Mouse (Mus musculus) urinary bladder, postnatal 36 days (tissue): Measurements from ENCODE around the gene Col4a4.
A peak's percentile ranks its signal among the peaks of the same experiment; 100 is the strongest.

ENCODE experiments used
- DNase-seq, 2 experiments: peaks; one replicate each; pipeline ENCODE4 v3.0.0; 2022; ENCODE audit warnings: low spot score in 2 of 2, mixed read lengths in 1 of 2

Gene Col4a4

DNA sequence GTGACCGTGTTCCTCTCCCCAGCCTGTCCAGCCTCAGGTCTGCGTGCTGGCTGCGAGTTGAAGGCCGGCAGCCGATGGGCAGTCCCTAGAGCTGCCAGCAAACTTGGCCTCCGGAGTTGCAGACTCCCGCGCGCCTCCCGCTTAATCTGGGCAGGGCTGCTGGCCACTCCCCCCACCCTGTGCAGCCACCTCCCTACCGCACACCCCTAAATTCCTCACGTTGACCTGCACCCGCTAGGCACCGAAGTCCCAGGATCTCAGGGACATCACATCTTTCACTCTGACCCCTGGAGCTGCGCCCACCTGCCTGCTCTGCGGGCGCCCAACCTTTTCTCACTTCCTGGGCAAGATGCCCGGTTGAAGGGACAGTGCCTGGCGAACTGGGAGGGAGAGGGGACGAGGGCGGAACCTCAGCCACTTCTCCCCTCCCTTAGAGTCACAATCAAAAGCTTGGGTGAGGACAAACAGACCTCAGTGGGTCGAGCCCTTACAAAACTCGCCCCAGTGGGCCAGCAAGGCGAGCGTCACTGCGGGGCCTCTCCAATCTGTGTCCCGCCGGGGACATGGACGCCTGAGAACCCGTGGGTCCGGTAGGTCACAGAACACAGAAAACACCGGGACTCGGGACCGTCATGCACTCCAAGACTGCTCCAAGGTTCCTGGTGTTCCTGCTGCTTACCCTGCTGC is at the start of gene Col4a4, which contains the start of gene Col4a3:
Gene Col4a4, minus strand, starts transcription at position 137 of the 687 bp plus-strand sequence.
Gene Col4a3, plus strand, starts transcription at position 209 of the 687 bp plus-strand sequence.
- peak in 1 of 2 experiments; percentile 26 for DNase-seq

GRCm38 (mm10) chr1:82636321-82636720 is 49.7 kb upstream of the Col4a4 start:
- no peak for DNase-seq

DNA sequence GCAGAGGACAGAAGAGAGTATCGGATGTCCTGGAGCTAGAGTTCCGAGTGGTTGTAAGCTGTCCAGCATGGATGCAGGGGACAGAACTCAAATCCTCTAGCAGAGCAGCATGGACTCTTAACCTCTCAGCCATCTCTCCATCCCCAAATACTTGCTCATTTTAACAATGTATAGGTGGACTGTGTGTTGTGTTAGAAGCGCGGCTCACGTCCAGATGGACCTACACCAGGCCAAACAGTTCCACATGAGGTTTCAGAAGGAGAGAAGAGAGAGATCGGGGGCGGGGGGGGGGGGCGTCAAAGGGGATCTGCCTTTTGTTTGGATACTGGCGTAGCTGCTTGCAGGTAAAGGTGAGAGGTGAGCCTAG is 48.6 kb upstream of the Col4a4 start:
- DNase-seq, result no peak

GRCm38 (mm10) chr1:82634545-82635253 is 48.0 kb upstream of the Col4a4 start:
- DNase-seq, result peak in 1 of 2 experiments; percentile 32

GRCm38 (mm10) chr1:82631169-82631792 is 44.6 kb upstream of the Col4a4 start:
- no peak for DNase-seq

DNA sequence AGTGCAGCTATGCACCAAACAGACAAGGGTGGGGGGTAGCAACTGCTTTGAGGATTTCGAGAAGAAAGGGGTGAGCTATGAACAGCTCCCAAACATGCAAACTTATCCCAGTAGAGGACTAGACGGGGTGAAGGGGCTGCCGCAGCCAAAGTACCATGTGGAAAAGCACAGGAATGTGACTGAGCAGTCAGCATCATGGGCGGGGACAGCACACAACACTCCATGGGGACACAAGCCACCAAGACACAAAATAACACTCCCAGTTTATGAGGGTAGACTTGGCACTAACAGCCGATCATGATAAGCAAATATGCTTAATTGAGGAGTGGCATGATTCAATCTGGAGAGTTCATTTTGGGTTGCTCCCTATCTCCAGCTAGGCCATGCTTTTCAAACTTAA is 42.8 kb upstream of the Col4a4 start:
- no peak for DNase-seq

GRCm38 (mm10) chr1:82627652-82628051 is 41.0 kb upstream of the Col4a4 start:
- DNase-seq, result no peak

DNA sequence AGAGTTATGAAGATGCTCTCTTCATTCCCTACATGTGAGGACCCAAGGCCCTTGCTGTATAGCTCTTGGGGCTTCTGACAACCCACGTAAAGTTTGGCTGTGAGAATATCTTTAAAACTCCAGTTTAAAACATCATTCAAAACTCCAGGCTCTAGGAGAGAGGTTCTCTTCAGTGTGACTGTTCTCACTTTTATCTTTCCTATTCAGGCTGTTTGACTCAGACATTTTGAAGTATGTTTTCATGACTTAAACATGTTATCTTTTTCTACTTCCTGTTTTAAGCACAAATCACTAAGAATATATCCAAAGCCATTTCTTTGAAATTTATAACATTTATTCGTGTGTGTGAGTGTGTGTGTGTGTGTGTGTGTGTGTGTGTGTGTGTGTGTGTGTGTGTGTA is 38.8 kb upstream of the Col4a4 start:
- no peak for DNase-seq

- no peak for DNase-seq
Observed at GRCm38 (mm10) chr1:82624934-82625333, 38.3 kb upstream of the Col4a4 start.

GRCm38 (mm10) chr1:82619981-82620380 is 33.3 kb upstream of the Col4a4 start:
- no peak for DNase-seq

DNA sequence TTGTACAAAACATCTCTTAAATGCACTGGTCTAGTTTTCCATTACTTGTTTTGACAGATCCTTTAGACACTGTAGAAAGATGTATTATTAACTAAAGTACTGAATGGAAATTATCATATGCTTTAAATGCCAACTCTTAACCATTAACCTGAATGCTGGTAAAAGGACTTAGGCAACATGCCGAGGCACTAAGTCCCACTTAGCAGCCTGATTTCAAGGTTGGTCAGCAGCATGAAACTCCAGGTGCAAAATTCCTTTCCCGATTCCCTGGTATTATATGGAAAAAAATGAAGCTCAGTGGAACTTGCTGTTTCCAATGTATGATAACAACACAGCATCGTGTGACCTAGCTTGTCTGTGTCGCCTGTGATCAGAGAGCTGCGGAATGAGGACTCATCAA is 31.9 kb upstream of the Col4a4 start:
- no peak for DNase-seq

DNA sequence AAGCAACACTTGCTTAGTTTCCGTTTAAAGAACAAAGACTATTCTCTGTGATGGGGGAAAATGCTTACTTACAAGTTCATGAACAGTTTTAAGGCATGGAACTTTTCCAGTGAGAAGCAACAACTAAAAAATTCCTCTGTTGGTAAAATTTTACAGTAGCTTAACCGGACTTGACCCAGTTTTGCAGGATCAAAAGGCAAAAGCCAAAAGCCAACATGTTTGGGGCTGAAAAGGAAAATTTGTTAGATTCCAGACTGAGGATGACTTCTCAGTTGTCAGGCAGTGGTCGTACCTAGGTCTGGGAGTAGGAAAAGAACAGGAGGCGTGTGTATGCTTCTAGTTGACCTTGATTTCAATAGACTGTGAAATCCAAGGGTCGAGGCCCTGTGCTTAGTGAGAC is 31.4 kb upstream of the Col4a4 start:
- DNase-seq, result no peak

- no peak for DNase-seq
Observed at GRCm38 (mm10) chr1:82612061-82612660, 25.5 kb upstream of the Col4a4 start.

GRCm38 (mm10) chr1:82608646-82609262 is 22.1 kb upstream of the Col4a4 start:
- no peak for DNase-seq

- no peak for DNase-seq
Observed at GRCm38 (mm10) chr1:82605856-82606255, 19.2 kb upstream of the Col4a4 start.

GRCm38 (mm10) chr1:82605347-82605746 is 18.7 kb upstream of the Col4a4 start:
- no peak for DNase-seq

DNA sequence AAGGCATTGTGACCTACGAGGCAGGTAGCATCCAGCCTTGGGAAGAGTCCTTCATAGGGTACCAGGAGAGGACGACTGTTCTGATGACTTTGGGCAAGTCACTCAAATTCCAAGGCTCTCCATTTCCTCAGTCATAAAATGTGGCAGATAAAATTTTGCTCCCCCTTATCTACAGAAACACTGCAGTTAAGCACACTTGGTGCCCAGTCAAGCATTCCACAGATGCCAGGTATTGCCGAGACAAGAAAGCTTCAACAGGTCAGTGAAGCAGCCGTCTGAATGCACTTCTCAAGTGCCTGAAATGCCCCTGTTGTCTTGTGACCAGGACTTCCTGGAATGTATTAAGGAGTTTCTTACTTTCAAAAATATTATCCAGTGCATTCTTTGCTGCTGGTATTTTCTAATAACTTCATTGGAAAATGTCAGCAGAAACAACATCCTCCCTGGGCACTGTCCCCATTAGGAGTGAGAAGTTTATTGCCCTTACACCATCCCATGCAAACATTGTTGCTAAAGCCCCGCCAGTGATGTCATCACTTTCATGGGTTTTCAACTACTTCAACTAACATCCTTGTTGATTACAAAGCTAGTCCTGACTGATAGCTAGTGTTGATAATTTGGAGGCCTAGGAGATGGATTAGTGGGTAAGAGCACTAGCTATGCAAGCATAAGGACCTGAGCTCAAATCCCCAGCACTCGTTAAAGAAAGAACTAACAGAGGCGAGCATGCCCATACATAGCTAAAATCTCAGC is 16.7 kb upstream of the Col4a4 start:
- no peak for DNase-seq

DNA sequence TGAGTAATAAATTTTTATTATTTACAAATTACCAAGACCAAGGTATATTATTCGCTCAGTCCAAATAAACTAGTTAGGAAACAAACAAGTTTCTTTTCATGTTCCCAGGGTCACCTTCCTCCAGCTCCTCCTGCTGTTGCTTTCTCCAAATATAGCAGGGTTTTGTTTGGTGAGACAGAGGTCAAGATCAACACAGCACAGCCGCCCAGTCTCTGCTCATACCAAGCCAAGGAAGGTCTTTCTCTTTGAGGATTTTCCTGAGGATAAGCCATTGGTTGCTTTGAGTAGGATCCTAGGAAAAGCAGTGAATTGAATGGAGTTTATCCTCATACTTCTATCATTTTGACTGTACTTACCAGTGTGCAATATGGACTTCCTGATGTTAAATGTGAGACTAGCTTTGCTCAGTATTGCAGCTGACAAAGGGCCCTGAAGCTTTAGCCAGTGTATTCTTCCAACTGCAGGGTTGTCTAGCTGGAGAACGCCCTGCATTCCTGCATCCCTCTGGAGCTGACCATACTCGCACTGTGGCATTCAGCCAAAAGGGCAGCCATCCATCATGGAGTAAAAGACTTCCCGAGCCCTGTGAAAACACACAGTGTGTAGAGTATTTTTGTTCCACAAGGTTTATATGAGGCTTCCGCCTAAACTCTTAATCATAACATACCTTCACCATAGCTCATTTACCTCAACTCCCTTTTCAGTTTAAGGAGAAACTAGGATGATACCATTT is 10.4 kb upstream of the Col4a4 start:
- DNase-seq, result peak in 1 of 2 experiments; percentile 9

DNA sequence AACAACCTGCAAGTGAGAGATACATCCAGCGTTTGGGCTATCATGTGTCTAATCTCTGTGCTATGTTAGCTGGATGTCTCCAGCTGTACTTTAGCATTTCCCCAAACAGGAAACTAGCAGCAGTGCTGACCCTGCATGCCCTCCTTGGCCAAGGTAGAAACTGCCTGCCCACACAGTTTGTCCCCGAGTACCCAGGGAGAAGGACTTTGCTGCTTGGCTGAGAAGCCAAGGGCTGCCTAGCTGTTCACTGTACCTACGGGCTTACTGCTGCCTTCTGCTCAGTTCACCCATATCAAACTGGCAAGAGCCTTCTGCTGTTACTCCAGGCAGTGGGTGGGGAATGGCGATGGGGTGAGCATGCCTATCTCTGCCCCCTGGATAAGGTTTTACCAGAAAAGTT is 3.6 kb upstream of the Col4a4 start:
- no peak for DNase-seq

GRCm38 (mm10) chr1:82585981-82586380 is 668 bp downstream of the Col4a4 start:
- no peak for DNase-seq

GRCm38 (mm10) chr1:82578320-82578719 is 8.3 kb downstream of the Col4a4 start:
- DNase-seq, result no peak
